Mouse (Mus musculus): ENCODE measurements around the gene Fam126a.

GRCm38 (mm10) chr5:24021683-24022082 lies 8.8 kb downstream of the Fam126a start:
- TF ChIP-seq POLR2A (IDR thresholded peaks at IDR 0.05; ENCODE audit: borderline replicate concordance, extremely low read depth, insufficient read depth, insufficient read length, poor library complexity, severe bottlenecking) (no peak), CTCF (IDR thresholded peaks at IDR 0.05; ENCODE audit: borderline replicate concordance, extremely low read depth, insufficient read depth, insufficient read length) (no peak)
